Mouse (Mus musculus): ENCODE measurements around the gene Fga. TPM values are rescaled to one million over a fixed set of nuclear protein-coding genes. Genes with fewer than 3 reads are reported as not detected.

Fga gene
- 0.35 and 0.37 TPM in 2 replicates for polyA plus RNA-seq (2014; fragmentation: Nextera tagmentation; extraction: Ambion mirVana)

- no peak for ATAC-seq (ENCODE audit: low read depth)
- Histone ChIP-seq H3K27ac (ENCODE audit: low read depth, low read length) (no peak within 1 kb of the TSS), H3K4me2 (ENCODE audit: low read depth, low read length) (no peak within 1 kb of the TSS), H3K27me3 (ENCODE audit: control insufficient read depth, insufficient read depth, low read length) (no peaks in the 10 kb centered on the region), H3K4me3 (ENCODE audit: low read depth, low read length) (no peak within 1 kb of the TSS), H3K36me3 (ENCODE audit: control insufficient read depth, insufficient read depth, low read length) (no peaks in the 10 kb centered on the region), H3K4me1 (ENCODE audit: control insufficient read depth, insufficient read depth, low read length) (no peaks in the 10 kb centered on the region), H3K9me3 (ENCODE audit: control insufficient read depth, low read length) (no peaks in the 10 kb centered on the region), H3K9ac (replicated peaks; ENCODE audit: low read depth, low read length) (no peak within 1 kb of the TSS)
- WGBS, result 80% methylated on average over 9 of the region's 9 CpGs
Observed at GRCm38 (mm10) chr3:83025475-83026301, at the start of gene Fga. Gene Fga (plus strand): TSS chr3:83026076.

GRCm38 (mm10) chr3:82980818-82981217, 45.1 kb upstream of the Fga start:
- ATAC-seq (ENCODE audit: low read depth), result no peak
- 86% methylated on average over 6 of the region's 6 CpGs for WGBS
- Histone ChIP-seq H3K9me3 (ENCODE audit: control insufficient read depth, low read length) (no peaks in the 10 kb centered on the region), H3K9ac (replicated peaks; ENCODE audit: low read depth, low read length) (no peak overlapping the region), H3K27me3 (ENCODE audit: control insufficient read depth, insufficient read depth, low read length) (no peaks in the 10 kb centered on the region), H3K27ac (ENCODE audit: low read depth, low read length) (no peak overlapping the region), H3K4me1 (ENCODE audit: control insufficient read depth, insufficient read depth, low read length) (no peaks in the 10 kb centered on the region), H3K4me3 (ENCODE audit: low read depth, low read length) (no peak overlapping the region), H3K36me3 (ENCODE audit: control insufficient read depth, insufficient read depth, low read length) (no peaks in the 10 kb centered on the region), H3K4me2 (ENCODE audit: low read depth, low read length) (no peak overlapping the region)

- Histone ChIP-seq H3K4me3 (ENCODE audit: low read depth, low read length) (no peak overlapping the region), H3K9me3 (ENCODE audit: control insufficient read depth, low read length) (no peaks in the 10 kb centered on the region), H3K27ac (ENCODE audit: low read depth, low read length) (no peak overlapping the region), H3K4me2 (ENCODE audit: low read depth, low read length) (no peak overlapping the region), H3K9ac (replicated peaks; ENCODE audit: low read depth, low read length) (no peak overlapping the region), H3K36me3 (ENCODE audit: control insufficient read depth, insufficient read depth, low read length) (no peaks in the 10 kb centered on the region), H3K4me1 (ENCODE audit: control insufficient read depth, insufficient read depth, low read length) (no peaks in the 10 kb centered on the region), H3K27me3 (ENCODE audit: control insufficient read depth, insufficient read depth, low read length) (no peaks in the 10 kb centered on the region)
- no peak for ATAC-seq (ENCODE audit: low read depth)
- WGBS, result 70% methylated on average over 8 of the region's 8 CpGs
Observed at GRCm38 (mm10) chr3:82981861-82982260, 44.0 kb upstream of the Fga start.

GRCm38 (mm10) chr3:82984840-82985239, 41.0 kb upstream of the Fga start:
- Histone ChIP-seq H3K9me3 (ENCODE audit: control insufficient read depth, low read length) (no peaks in the 10 kb centered on the region), H3K4me2 (ENCODE audit: low read depth, low read length) (no peak overlapping the region), H3K4me3 (ENCODE audit: low read depth, low read length) (no peak overlapping the region), H3K9ac (replicated peaks; ENCODE audit: low read depth, low read length) (no peak overlapping the region), H3K27ac (ENCODE audit: low read depth, low read length) (no peak overlapping the region), H3K4me1 (ENCODE audit: control insufficient read depth, insufficient read depth, low read length) (no peaks in the 10 kb centered on the region), H3K27me3 (ENCODE audit: control insufficient read depth, insufficient read depth, low read length) (no peaks in the 10 kb centered on the region), H3K36me3 (ENCODE audit: control insufficient read depth, insufficient read depth, low read length) (no peaks in the 10 kb centered on the region)
- 78% methylated on average over 2 of the region's 2 CpGs for WGBS
- no peak for ATAC-seq (ENCODE audit: low read depth)

GRCm38 (mm10) chr3:82991963-82992362, 33.9 kb upstream of the Fga start:
- Histone ChIP-seq H3K4me3 (ENCODE audit: low read depth, low read length) (no peak overlapping the region), H3K4me1 (ENCODE audit: control insufficient read depth, insufficient read depth, low read length) (peaks cover 5% of the 10 kb centered on the region; the same call in 1 of the 2 replicates), H3K27me3 (ENCODE audit: control insufficient read depth, insufficient read depth, low read length) (no peaks in the 10 kb centered on the region), H3K27ac (ENCODE audit: low read depth, low read length) (no peak overlapping the region), H3K9me3 (ENCODE audit: control insufficient read depth, low read length) (no peaks in the 10 kb centered on the region), H3K36me3 (ENCODE audit: control insufficient read depth, insufficient read depth, low read length) (no peaks in the 10 kb centered on the region), H3K4me2 (ENCODE audit: low read depth, low read length) (no peak overlapping the region), H3K9ac (replicated peaks; ENCODE audit: low read depth, low read length) (no peak overlapping the region)
- ATAC-seq (ENCODE audit: low read depth), result no peak
- WGBS, result 80% methylated on average over 12 of the region's 12 CpGs

- H3K36me3 ChIP-seq (ENCODE audit: control insufficient read depth, insufficient read depth, low read length), result no peaks in the 10 kb centered on the region
- no peaks in the 10 kb centered on the region for H3K9me3 ChIP-seq (ENCODE audit: control insufficient read depth, low read length)
- H3K4me3 ChIP-seq (ENCODE audit: low read depth, low read length), result no peak overlapping the region
- H3K9ac ChIP-seq (replicated peaks; ENCODE audit: low read depth, low read length), result no peak overlapping the region
- no peak overlapping the region for H3K27ac ChIP-seq (ENCODE audit: low read depth, low read length)
- no peak for ATAC-seq (ENCODE audit: low read depth)
- no peaks in the 10 kb centered on the region for H3K27me3 ChIP-seq (ENCODE audit: control insufficient read depth, insufficient read depth, low read length)
- peaks cover 5% of the 10 kb centered on the region; the same call in 1 of the 2 replicates for H3K4me1 ChIP-seq (ENCODE audit: control insufficient read depth, insufficient read depth, low read length)
- no peak overlapping the region for H3K4me2 ChIP-seq (ENCODE audit: low read depth, low read length)
- WGBS, result 89% methylated on average over 6 of the region's 6 CpGs
Observed at GRCm38 (mm10) chr3:82992956-82993355, 32.9 kb upstream of the Fga start.

- H3K4me3 ChIP-seq (ENCODE audit: low read depth, low read length), result peak overlapping the region; percentile 11; the same call in 1 of the 2 replicates
- WGBS, result 3% methylated on average over 24 of the region's 24 CpGs
- no peaks in the 10 kb centered on the region for H3K9me3 ChIP-seq (ENCODE audit: control insufficient read depth, low read length)
- peak; percentile 69 for ATAC-seq (ENCODE audit: low read depth)
- H3K4me1 ChIP-seq (ENCODE audit: control insufficient read depth, insufficient read depth, low read length), result peaks cover 5% of the 10 kb centered on the region; the same call in 1 of the 2 replicates
- no peak overlapping the region for H3K27ac ChIP-seq (ENCODE audit: low read depth, low read length)
- peak overlapping the region; percentile 21; the same call in 1 of the 2 replicates for H3K9ac ChIP-seq (replicated peaks; ENCODE audit: low read depth, low read length)
- H3K4me2 ChIP-seq (ENCODE audit: low read depth, low read length), result peak overlapping the region; percentile 49
- H3K27me3 ChIP-seq (ENCODE audit: control insufficient read depth, insufficient read depth, low read length), result no peaks in the 10 kb centered on the region
- H3K36me3 ChIP-seq (ENCODE audit: control insufficient read depth, insufficient read depth, low read length), result no peaks in the 10 kb centered on the region
Observed at GRCm38 (mm10) chr3:82995368-82995767, 30.5 kb upstream of the Fga start.

- no peaks in the 10 kb centered on the region for H3K36me3 ChIP-seq (ENCODE audit: control insufficient read depth, insufficient read depth, low read length)
- H3K4me3 ChIP-seq (ENCODE audit: low read depth, low read length), result no peak overlapping the region
- 70% methylated on average over 3 of the region's 3 CpGs for WGBS
- no peaks in the 10 kb centered on the region for H3K9me3 ChIP-seq (ENCODE audit: control insufficient read depth, low read length)
- H3K9ac ChIP-seq (replicated peaks; ENCODE audit: low read depth, low read length), result no peak overlapping the region
- H3K27me3 ChIP-seq (ENCODE audit: control insufficient read depth, insufficient read depth, low read length), result no peaks in the 10 kb centered on the region
- no peak for ATAC-seq (ENCODE audit: low read depth)
- no peak overlapping the region for H3K27ac ChIP-seq (ENCODE audit: low read depth, low read length)
- H3K4me1 ChIP-seq (ENCODE audit: control insufficient read depth, insufficient read depth, low read length), result peaks cover 5% of the 10 kb centered on the region; the same call in 1 of the 2 replicates
- no peak overlapping the region for H3K4me2 ChIP-seq (ENCODE audit: low read depth, low read length)
Observed at GRCm38 (mm10) chr3:82996656-82997055, 29.2 kb upstream of the Fga start.

- 31% methylated on average over 8 of the region's 8 CpGs for WGBS
- Histone ChIP-seq H3K27ac (ENCODE audit: low read depth, low read length) (no peak overlapping the region), H3K9me3 (ENCODE audit: control insufficient read depth, low read length) (no peaks in the 10 kb centered on the region), H3K4me2 (ENCODE audit: low read depth, low read length) (no peak overlapping the region), H3K36me3 (ENCODE audit: control insufficient read depth, insufficient read depth, low read length) (no peaks in the 10 kb centered on the region), H3K4me3 (ENCODE audit: low read depth, low read length) (no peak overlapping the region), H3K4me1 (ENCODE audit: control insufficient read depth, insufficient read depth, low read length) (peaks cover 5% of the 10 kb centered on the region; the same call in 1 of the 2 replicates), H3K27me3 (ENCODE audit: control insufficient read depth, insufficient read depth, low read length) (no peaks in the 10 kb centered on the region), H3K9ac (replicated peaks; ENCODE audit: low read depth, low read length) (no peak overlapping the region)
- ATAC-seq (ENCODE audit: low read depth), result peak; percentile 94
Observed at GRCm38 (mm10) chr3:82998772-82999463, 27.0 kb upstream of the Fga start.

All from neural tube, embryonic 14.5 days (tissue).